Mouse (Mus musculus): Measurements from ENCODE around the gene Atp8b2. TPM values are rescaled to one million over a fixed set of nuclear protein-coding genes. Genes with fewer than 3 reads are reported as not detected.

The Atp8b2 gene
- polyA plus RNA-seq, 2 experiments, result 1.8 to 3.4 TPM

DNA sequence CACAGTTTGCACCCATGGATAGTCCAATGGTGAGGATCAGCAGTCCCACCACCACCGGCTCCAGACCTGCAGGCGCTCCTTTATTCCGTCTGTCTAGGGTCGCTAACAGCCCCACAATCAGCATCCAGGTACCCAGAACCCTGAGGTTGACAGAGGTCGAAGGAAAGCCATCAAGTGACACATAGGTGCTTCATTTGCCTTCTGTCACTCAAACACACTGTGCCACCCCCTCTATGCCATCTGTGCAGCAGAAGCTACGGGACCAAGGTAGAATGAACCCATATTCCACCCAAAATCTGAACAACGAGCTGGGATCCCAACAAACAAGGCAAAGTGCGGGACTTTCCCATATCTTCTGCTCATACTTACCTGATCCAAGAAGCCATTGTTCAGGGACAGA is 2.2 kb upstream of the Atp8b2 start:
- 72% methylated on average over 8 of the region's 8 CpGs for WGBS (ENCODE audit: insufficient replicate concordance)

GRCm38 (mm10) chr3:89963926-89964739 is 825 bp upstream of the Atp8b2 start:
- peak overlapping the region; percentile 61 for H3K4me2 ChIP-seq (ENCODE audit: low read depth)
- H3K27ac ChIP-seq, result no peak overlapping the region
- H3K4me3 ChIP-seq (ENCODE audit: insufficient read depth in 1 of 2, low read depth in 2 of 2, low read length in 2 of 2), result peak overlapping the region; percentile 60 to 75
- no peaks in the 10 kb centered on the region for H3K9me3 ChIP-seq (ENCODE audit: control insufficient read depth, low read length)
- 26% methylated on average over 22 of the region's 22 CpGs for WGBS (ENCODE audit: insufficient replicate concordance)
- ATAC-seq (ENCODE audit: insufficient read depth) (no peak), DNase-seq (ENCODE audit: low read depth in 3 of 3, low spot score in 3 of 3) (peak in 2 of 3 experiments; percentile 26 to 29)
- H3K36me3 ChIP-seq (replicated peaks; ENCODE audit: control insufficient read depth, insufficient read depth, low read depth), result no peaks in the 10 kb centered on the region
- peaks cover 0 to 11% of the 10 kb centered on the region in 2 experiments; a peak in 2 of 4 replicates for H3K4me1 ChIP-seq (replicated peaks; ENCODE audit: control insufficient read depth in 2 of 2, insufficient read depth in 2 of 2, low read length in 1 of 2)
- TF ChIP-seq CTCF (IDR thresholded peaks at IDR 0.05; ENCODE audit: low read depth) (peak; percentile 71), EP300 (IDR thresholded peaks at IDR 0.05; ENCODE audit: low read depth) (no peak)
- peaks cover 38% of the 10 kb centered on the region for H3K27me3 ChIP-seq (ENCODE audit: control insufficient read depth, insufficient read depth, low read length)
- H3K9ac ChIP-seq (replicated peaks), result no peak overlapping the region

More for the DNA sequence above, 2.2 kb upstream of the Atp8b2 start:
- H3K4me2 ChIP-seq (ENCODE audit: low read depth), result no peak overlapping the region
- H3K9ac ChIP-seq (replicated peaks), result no peak overlapping the region
- no peak for TF ChIP-seq EP300 (IDR thresholded peaks at IDR 0.05; ENCODE audit: low read depth)
- no peak for TF ChIP-seq CTCF (IDR thresholded peaks at IDR 0.05; ENCODE audit: low read depth)
- ATAC-seq (ENCODE audit: insufficient read depth), result no peak
- H3K9me3 ChIP-seq (ENCODE audit: control insufficient read depth, low read length), result no peaks in the 10 kb centered on the region
- H3K4me3 ChIP-seq (ENCODE audit: insufficient read depth in 1 of 2, low read depth in 2 of 2, low read length in 2 of 2), result no peak overlapping the region
- H3K27ac ChIP-seq, result no peak overlapping the region
- H3K36me3 ChIP-seq (replicated peaks; ENCODE audit: control insufficient read depth, insufficient read depth, low read depth), result no peaks in the 10 kb centered on the region
- peaks cover 0 to 11% of the 10 kb centered on the region in 2 experiments; a peak in 2 of 4 replicates for H3K4me1 ChIP-seq (replicated peaks; ENCODE audit: control insufficient read depth in 2 of 2, insufficient read depth in 2 of 2, low read length in 1 of 2)
- peaks cover 33% of the 10 kb centered on the region for H3K27me3 ChIP-seq (ENCODE audit: control insufficient read depth, insufficient read depth, low read length)
- no peak for DNase-seq (ENCODE audit: low read depth in 3 of 3, low spot score in 3 of 3)

DNA sequence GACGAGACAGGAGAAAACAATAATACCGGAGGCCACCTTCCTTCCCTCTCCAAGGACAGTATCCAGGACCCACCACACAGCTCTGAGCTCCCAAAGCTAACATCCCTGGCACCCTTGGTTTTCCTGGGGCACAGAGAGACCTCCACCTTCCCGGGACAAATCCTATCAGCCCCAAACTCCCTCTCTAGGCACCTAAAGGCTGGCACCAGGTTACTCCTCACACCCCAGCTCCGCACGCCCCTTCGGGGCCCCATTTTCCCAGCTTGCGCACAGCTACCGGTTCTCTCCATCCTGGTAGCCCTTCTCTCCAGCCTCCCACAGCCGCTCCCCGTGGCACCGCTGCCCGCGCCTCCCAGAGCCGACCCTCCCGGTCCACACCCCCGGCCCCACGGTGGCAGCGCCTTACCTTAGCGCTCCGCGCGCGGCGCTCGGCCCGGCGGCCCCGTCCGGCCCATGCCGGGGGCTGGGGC is 522 bp downstream of the Atp8b2 start:
- ATAC-seq (ENCODE audit: insufficient read depth) (no peak), DNase-seq (ENCODE audit: low read depth in 3 of 3, low spot score in 3 of 3) (no peak)
- Histone ChIP-seq H3K27me3 (ENCODE audit: control insufficient read depth, insufficient read depth, low read length) (peaks cover 38% of the 10 kb centered on the region), H3K4me1 (replicated peaks; ENCODE audit: control insufficient read depth in 2 of 2, insufficient read depth in 2 of 2, low read length in 1 of 2) (peaks cover 0 to 11% of the 10 kb centered on the region in 2 experiments; a peak in 2 of 4 replicates), H3K9ac (replicated peaks) (no peak overlapping the region; the same call in none of the 2 replicates), H3K9me3 (ENCODE audit: control insufficient read depth, low read length) (no peaks in the 10 kb centered on the region), H3K4me3 (ENCODE audit: insufficient read depth in 1 of 2, low read depth in 2 of 2, low read length in 2 of 2) (peak overlapping the region; percentile 60 to 75), H3K36me3 (replicated peaks; ENCODE audit: control insufficient read depth, insufficient read depth, low read depth) (no peaks in the 10 kb centered on the region), H3K27ac (no peak overlapping the region), H3K4me2 (ENCODE audit: low read depth) (peak overlapping the region; percentile 61)
- TF ChIP-seq EP300 (IDR thresholded peaks at IDR 0.05; ENCODE audit: low read depth) (no peak), CTCF (IDR thresholded peaks at IDR 0.05; ENCODE audit: low read depth) (no peak)
- under 1% methylated on average over 30 of the region's 30 CpGs for WGBS (ENCODE audit: insufficient replicate concordance)

- no peaks in the 10 kb centered on the region for H3K9me3 ChIP-seq (ENCODE audit: control insufficient read depth, low read length)
- 2% methylated on average over 14 of the region's 14 CpGs for WGBS (ENCODE audit: insufficient replicate concordance)
- ATAC-seq (ENCODE audit: insufficient read depth), result no peak
- H3K9ac ChIP-seq (replicated peaks), result no peak overlapping the region; the same call in 1 of the 2 replicates
- TF ChIP-seq EP300 (IDR thresholded peaks at IDR 0.05; ENCODE audit: low read depth) (no peak), CTCF (IDR thresholded peaks at IDR 0.05; ENCODE audit: low read depth) (no peak)
- H3K4me3 ChIP-seq (ENCODE audit: insufficient read depth in 1 of 2, low read depth in 2 of 2, low read length in 2 of 2), result peak overlapping the region; percentile 60 to 75
- DNase-seq (ENCODE audit: low read depth in 3 of 3, low spot score in 3 of 3), result no peak
- no peak overlapping the region for H3K27ac ChIP-seq
- H3K4me1 ChIP-seq (replicated peaks; ENCODE audit: control insufficient read depth in 2 of 2, insufficient read depth in 2 of 2, low read length in 1 of 2), result peaks cover 0 to 11% of the 10 kb centered on the region in 2 experiments; a peak in 2 of 4 replicates
- H3K27me3 ChIP-seq (ENCODE audit: control insufficient read depth, insufficient read depth, low read length), result peaks cover 38% of the 10 kb centered on the region
- H3K4me2 ChIP-seq (ENCODE audit: low read depth), result peak overlapping the region; percentile 61
- no peaks in the 10 kb centered on the region for H3K36me3 ChIP-seq (replicated peaks; ENCODE audit: control insufficient read depth, insufficient read depth, low read depth)
Observed at GRCm38 (mm10) chr3:89962059-89962750, 1.1 kb downstream of the Atp8b2 start.

GRCm38 (mm10) chr3:89961436-89961835 is 1.9 kb downstream of the Atp8b2 start:
- peak overlapping the region; percentile 67 for H3K4me2 ChIP-seq (ENCODE audit: low read depth)
- H3K4me3 ChIP-seq (ENCODE audit: insufficient read depth in 1 of 2, low read depth in 2 of 2, low read length in 2 of 2), result no peak overlapping the region
- H3K4me1 ChIP-seq (replicated peaks; ENCODE audit: control insufficient read depth in 2 of 2, insufficient read depth in 2 of 2, low read length in 1 of 2), result peaks cover 0 to 11% of the 10 kb centered on the region in 2 experiments; a peak in 2 of 4 replicates
- ATAC-seq (ENCODE audit: insufficient read depth) (no peak), DNase-seq (ENCODE audit: low read depth in 3 of 3, low spot score in 3 of 3) (no peak)
- TF ChIP-seq CTCF (IDR thresholded peaks at IDR 0.05; ENCODE audit: low read depth) (no peak), EP300 (IDR thresholded peaks at IDR 0.05; ENCODE audit: low read depth) (no peak)
- H3K36me3 ChIP-seq (replicated peaks; ENCODE audit: control insufficient read depth, insufficient read depth, low read depth), result no peaks in the 10 kb centered on the region
- WGBS (ENCODE audit: insufficient replicate concordance), result 7% methylated on average over 4 of the region's 4 CpGs
- H3K9me3 ChIP-seq (ENCODE audit: control insufficient read depth, low read length), result no peaks in the 10 kb centered on the region
- H3K9ac ChIP-seq (replicated peaks), result no peak overlapping the region
- H3K27me3 ChIP-seq (ENCODE audit: control insufficient read depth, insufficient read depth, low read length), result peaks cover 38% of the 10 kb centered on the region
- H3K27ac ChIP-seq, result no peak overlapping the region
